Mouse (Mus musculus) testis, adult 2 months (tissue): ENCODE data around the gene Cux2.

Source experiments
- CTCF ChIP-seq: fragments of 200-500 bp; IDR thresholded peaks from 2 replicates; pipeline ENCODE4 v1.5.1; 2012; ENCODE audit warnings: low read depth, mild to moderate bottlenecking, inconsistent platforms, low read length, moderate library complexity; ENCODE audit not compliant: control insufficient read depth, insufficient read depth, insufficient replicate concordance
- POLR2A ChIP-seq: fragments of 200-500 bp; IDR thresholded peaks from 2 replicates; pipeline ENCODE4 v1.6.1; 2012; ENCODE audit warnings: low read depth, mild to moderate bottlenecking, inconsistent platforms, low read length, moderate library complexity; ENCODE audit not compliant: control insufficient read depth

GRCm38 (mm10) chr5:122049664-122050016 is 262 bp downstream of the Cux2 start:
- TF ChIP-seq POLR2A (no peak), CTCF (no peak)
